Mouse (Mus musculus): ENCODE data around the gene Mark1. TPM values are rescaled to one million over a fixed set of nuclear protein-coding genes. Genes with fewer than 3 reads are reported as not detected.

The Mark1 gene
- polyA plus RNA-seq, 1 experiment from 2014 or later = 13.0 TPM

DNA sequence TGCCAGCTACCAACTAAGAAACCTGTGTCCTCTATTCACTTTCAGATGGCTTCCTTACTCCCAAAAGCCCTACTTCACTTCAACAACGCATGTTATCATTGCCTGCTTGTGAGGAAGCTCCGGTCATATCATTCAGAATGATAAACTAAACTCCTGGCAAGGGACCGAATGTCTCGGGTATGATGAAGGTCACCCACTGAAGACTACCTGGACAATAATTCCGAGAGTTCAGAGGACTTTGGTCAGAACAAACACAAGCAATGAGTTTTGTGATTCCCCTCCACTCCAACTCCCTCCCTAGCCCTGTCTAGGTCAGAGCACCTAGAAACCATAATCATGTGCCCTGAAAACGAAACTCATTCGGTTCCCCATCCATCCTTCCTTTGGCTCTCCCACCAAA lies 117.5 kb downstream of the Mark1 start:
- Histone ChIP-seq H3K4me2 (replicated peaks) (0 out of 2 replicates have a peak overlapping the region, but pooled peaks have one; percentile 73), H3K27me3 (peaks cover 43% of the 10 kb centered on the region), H3K4me3 (replicated peaks) (no peak overlapping the region; the same call in 1 of the 2 replicates), H3K4me1 (replicated peaks) (peaks cover 9% of the 10 kb centered on the region), H3K27ac (no peak overlapping the region), H3K9me3 (no peaks in the 10 kb centered on the region), H3K9ac (replicated peaks) (no peak overlapping the region), H3K36me3 (no peaks in the 10 kb centered on the region)
- 69% methylated on average over 7 of the region's 7 CpGs for WGBS
- ATAC-seq = no peak

DNA sequence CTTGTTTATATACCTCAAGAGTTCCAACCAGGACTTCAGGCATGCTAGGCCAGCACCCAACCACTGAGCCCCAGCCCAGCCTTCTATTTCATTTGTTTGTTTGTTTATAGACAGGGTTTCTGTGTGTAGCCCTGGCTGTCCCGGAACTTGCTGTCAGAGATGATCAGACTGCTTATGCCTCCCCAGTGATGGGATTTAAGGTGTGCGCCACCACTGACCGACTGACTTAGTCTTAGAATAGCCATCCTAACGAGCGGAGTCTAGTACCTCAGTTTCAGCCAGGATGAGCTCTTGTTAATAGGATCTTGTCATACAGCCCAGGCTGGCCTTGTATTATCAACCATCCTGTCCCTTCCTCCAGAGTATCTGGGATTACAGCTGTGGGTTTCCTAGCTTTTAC lies 118.2 kb downstream of the Mark1 start:
- H3K4me3 ChIP-seq (replicated peaks) = no peak overlapping the region
- H3K9me3 ChIP-seq = no peaks in the 10 kb centered on the region
- H3K4me2 ChIP-seq (replicated peaks) = 0 out of 2 replicates have a peak overlapping the region, but pooled peaks have one; percentile 1
- H3K36me3 ChIP-seq = no peaks in the 10 kb centered on the region
- no peak overlapping the region for H3K27ac ChIP-seq
- H3K9ac ChIP-seq (replicated peaks) = no peak overlapping the region
- H3K27me3 ChIP-seq = peaks cover 43% of the 10 kb centered on the region
- ATAC-seq = no peak
- WGBS = 85% methylated on average over 5 of the region's 5 CpGs
- H3K4me1 ChIP-seq (replicated peaks) = peaks cover 9% of the 10 kb centered on the region

DNA sequence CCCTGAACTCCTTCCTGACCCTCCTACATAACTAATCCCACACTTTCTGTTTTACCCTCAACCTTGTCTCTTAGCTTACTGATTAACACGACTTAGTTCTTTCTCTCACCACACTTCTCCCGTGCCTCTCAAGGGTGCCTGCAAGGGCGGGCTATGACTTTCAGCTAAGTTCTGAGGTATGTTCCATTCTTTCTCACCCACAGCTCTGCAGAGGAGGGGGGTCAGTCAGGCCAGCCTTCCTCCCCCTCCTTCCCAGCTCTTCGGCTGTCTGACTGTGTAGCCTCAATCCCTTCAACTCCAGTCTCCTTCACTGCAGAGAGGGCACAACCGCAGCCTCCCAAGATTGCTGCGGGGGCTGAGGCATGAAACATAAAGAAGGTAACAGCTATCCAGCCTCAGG lies 120.5 kb downstream of the Mark1 start:
- H3K4me3 ChIP-seq (replicated peaks) = no peak overlapping the region
- no peaks in the 10 kb centered on the region for H3K9me3 ChIP-seq
- H3K36me3 ChIP-seq = no peaks in the 10 kb centered on the region
- H3K9ac ChIP-seq (replicated peaks) = no peak overlapping the region
- H3K27me3 ChIP-seq = peaks cover 33% of the 10 kb centered on the region
- no peak for ATAC-seq
- H3K4me1 ChIP-seq (replicated peaks) = peaks cover 9% of the 10 kb centered on the region
- H3K4me2 ChIP-seq (replicated peaks) = no peak overlapping the region
- H3K27ac ChIP-seq = no peak overlapping the region
- WGBS = 80% methylated on average over 6 of the region's 6 CpGs

DNA sequence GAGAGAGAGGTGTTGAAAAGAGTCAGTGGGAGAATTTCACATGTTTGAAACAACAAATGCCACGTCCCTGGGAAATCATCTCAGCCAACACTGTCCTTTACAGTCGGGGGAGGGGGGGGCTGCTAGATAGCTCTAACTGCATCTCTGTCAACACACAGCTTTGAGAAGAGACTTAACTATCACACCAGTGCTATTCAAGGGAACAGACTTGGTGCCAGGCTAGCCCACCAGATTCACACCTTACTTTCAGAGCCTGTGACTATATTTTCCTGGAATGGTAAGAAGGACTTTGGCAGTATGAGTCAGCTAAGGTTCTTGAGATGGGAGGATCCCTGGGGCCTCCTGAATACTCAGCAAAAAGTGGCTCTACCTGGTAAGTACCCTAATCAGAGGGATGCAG lies 122.1 kb downstream of the Mark1 start:
- H3K4me2 ChIP-seq (replicated peaks) = no peak overlapping the region
- H3K4me3 ChIP-seq (replicated peaks) = no peak overlapping the region
- no peaks in the 10 kb centered on the region for H3K36me3 ChIP-seq
- 84% methylated on average over 2 of the region's 2 CpGs for WGBS
- no peaks in the 10 kb centered on the region for H3K9me3 ChIP-seq
- peaks cover 1% of the 10 kb centered on the region for H3K4me1 ChIP-seq (replicated peaks)
- H3K27ac ChIP-seq = no peak overlapping the region
- ATAC-seq = no peak
- no peak overlapping the region for H3K9ac ChIP-seq (replicated peaks)
- peaks cover 23% of the 10 kb centered on the region for H3K27me3 ChIP-seq

DNA sequence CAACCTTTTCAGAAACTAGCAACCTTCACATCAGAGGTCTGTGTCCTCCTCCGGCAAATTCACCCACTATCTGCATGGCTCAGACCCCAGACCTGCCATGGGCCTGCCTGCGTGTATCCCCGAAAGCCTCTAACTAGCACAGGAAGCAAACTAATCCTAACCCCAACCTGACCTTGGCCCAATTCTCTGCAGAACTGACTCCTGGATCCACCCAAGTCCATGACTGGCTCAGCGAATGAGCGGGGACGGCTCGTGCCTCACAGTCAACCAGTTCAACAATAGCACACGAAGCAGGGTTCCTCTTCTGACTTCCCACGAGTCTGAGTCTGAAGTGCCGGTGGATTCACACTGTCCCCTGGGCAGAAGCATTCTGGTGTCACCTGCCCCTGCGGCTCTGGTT lies 125.5 kb downstream of the Mark1 start:
- no peak overlapping the region for H3K27ac ChIP-seq
- H3K4me2 ChIP-seq (replicated peaks) = no peak overlapping the region
- H3K9ac ChIP-seq (replicated peaks) = no peak overlapping the region
- H3K4me1 ChIP-seq (replicated peaks) = no peaks in the 10 kb centered on the region
- WGBS = 84% methylated on average over 11 of the region's 11 CpGs
- no peak overlapping the region for H3K4me3 ChIP-seq (replicated peaks)
- no peaks in the 10 kb centered on the region for H3K36me3 ChIP-seq
- peaks cover 7% of the 10 kb centered on the region for H3K27me3 ChIP-seq
- no peaks in the 10 kb centered on the region for H3K9me3 ChIP-seq
- ATAC-seq = no peak

DNA sequence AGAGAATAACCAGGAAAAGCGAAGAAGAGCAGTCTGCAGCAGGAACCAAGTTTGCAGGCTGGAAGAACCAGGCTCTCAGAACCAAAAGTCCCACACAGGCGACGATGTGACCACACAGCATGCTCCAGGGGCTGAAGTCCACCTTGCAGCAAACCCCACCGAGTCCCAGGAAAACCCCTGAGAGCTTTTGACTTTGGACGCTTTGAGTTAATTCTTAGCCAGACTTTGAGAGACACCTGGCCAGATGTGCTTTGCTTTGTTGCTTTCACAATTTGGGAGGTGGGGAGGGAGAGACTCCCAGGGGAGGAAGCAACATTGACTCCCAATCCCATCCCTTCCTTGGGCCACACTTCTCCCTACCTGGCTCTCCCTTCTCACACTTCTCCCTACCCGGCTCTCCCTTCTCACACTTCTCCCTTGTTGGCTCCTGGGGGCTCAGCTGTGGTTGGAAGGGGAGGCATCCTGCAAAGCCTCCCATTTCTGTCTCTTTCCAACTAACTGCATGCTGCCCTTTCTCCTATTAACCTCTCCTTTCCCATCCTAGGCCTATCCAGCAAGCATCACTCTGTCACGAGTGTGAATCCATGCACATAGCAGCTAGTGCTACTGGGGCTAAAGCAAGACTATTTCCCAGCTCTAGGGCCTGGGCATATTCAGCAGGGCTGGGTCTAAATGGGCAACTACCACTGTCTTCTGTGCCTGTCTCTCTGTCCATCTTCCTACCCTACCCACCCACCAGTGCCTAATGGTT lies 127.1 kb downstream of the Mark1 start:
- no peak for ATAC-seq
- Histone ChIP-seq H3K36me3 (no peaks in the 10 kb centered on the region), H3K4me2 (replicated peaks) (no peak overlapping the region), H3K9me3 (no peaks in the 10 kb centered on the region), H3K27ac (no peak overlapping the region), H3K27me3 (peaks cover 19% of the 10 kb centered on the region), H3K9ac (replicated peaks) (no peak overlapping the region), H3K4me1 (replicated peaks) (no peaks in the 10 kb centered on the region), H3K4me3 (replicated peaks) (no peak overlapping the region)
- 81% methylated on average over 7 of the region's 7 CpGs for WGBS

DNA sequence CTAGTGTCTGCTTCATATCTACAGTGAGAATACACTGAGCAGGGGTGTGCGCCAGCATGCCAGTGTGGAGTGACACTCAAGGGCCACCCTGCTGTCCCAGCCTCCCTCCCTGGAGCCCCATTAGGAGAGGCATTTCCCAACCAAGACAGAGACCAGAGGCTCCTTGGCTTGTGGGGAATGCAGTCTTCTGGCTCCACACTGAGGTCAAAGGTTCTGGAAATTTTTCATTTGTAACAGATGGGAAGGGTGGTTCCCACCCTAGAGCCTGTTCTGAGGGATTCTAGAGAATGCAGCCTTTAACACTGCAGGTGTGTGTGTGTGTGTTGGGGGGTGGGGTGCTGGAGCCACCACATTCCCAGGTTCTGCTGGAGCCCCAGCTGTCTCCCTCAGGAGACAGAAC lies 127.9 kb downstream of the Mark1 start:
- 96% methylated on average over 1 of the region's 1 CpGs for WGBS
- no peak overlapping the region for H3K27ac ChIP-seq
- H3K4me2 ChIP-seq (replicated peaks) = no peak overlapping the region
- H3K4me3 ChIP-seq (replicated peaks) = no peak overlapping the region
- ATAC-seq = no peak
- no peaks in the 10 kb centered on the region for H3K9me3 ChIP-seq
- peaks cover 24% of the 10 kb centered on the region for H3K27me3 ChIP-seq
- H3K9ac ChIP-seq (replicated peaks) = no peak overlapping the region
- H3K36me3 ChIP-seq = no peaks in the 10 kb centered on the region
- H3K4me1 ChIP-seq (replicated peaks) = no peaks in the 10 kb centered on the region

DNA sequence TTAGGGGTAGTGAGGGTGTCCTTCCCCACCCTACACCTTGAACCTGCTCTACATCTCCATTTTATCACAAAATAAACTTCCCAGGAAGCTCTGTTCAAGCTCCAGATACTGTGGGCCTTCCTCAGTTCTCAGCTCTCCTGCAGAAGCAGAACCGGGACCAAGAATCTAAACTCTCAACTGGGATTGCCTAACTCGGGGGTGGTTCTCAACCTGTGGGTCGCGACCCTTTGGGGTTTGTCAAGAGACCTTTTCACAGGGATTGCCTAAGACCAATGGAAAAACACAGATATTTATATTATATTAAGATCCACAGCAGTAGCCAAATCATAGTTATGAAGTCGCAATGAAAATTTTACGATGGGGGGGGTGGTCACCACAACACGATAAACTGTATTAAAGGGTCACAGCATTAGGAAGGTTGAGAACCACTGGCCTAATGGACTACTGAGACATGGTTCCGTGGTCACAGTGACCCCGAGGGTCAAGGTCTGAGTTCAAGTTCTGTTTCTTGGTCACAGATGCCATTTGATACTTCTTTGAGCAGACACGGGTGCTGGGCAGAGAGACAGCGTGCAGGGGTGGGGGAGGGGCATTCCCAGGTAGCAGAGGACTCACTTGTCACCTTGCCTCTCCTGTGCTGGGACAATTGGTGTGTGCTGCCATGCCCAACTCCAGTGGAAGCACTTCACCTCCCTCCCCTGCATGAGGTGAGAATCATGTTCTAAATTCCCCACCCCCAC lies 128.6 kb downstream of the Mark1 start:
- no peaks in the 10 kb centered on the region for H3K36me3 ChIP-seq
- no peak overlapping the region for H3K4me2 ChIP-seq (replicated peaks)
- H3K4me3 ChIP-seq (replicated peaks) = no peak overlapping the region
- 88% methylated on average over 11 of the region's 11 CpGs for WGBS
- H3K27me3 ChIP-seq = peaks cover 29% of the 10 kb centered on the region
- no peaks in the 10 kb centered on the region for H3K4me1 ChIP-seq (replicated peaks)
- no peak for ATAC-seq
- H3K9me3 ChIP-seq = no peaks in the 10 kb centered on the region
- no peak overlapping the region for H3K27ac ChIP-seq
- no peak overlapping the region for H3K9ac ChIP-seq (replicated peaks)

DNA sequence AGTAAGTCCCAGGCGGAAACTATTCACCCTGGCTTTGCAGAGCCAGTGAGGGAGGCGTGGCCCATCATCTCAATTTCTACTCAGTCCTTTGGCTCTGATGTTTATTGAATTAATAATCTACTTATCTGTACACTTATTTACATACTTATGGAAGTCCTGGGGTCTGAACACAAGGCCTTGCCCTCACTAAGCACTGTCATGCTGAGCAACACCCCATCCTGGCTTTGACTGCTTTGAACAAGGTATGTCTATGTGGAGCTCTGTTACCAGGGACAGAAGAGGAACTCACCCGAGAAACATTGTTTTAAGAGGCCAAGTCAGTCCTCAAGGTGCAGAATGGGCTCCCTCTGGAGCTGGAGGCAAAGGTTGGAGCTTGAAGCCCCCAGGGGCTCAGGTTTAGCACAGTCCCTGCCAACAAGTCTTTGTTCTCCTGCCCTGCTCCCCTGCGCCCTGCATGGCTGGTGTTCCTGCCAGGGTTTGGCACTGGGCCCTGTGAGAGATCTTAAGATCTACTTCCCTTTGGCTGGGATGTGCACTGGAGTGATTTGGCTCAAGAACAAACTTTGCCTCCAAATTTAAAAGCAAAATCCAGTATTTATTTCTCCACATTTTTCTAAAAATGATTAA lies 129.3 kb downstream of the Mark1 start:
- Histone ChIP-seq H3K4me3 (replicated peaks) (no peak overlapping the region), H3K27ac (no peak overlapping the region), H3K27me3 (peaks cover 29% of the 10 kb centered on the region), H3K4me2 (replicated peaks) (no peak overlapping the region), H3K9ac (replicated peaks) (no peak overlapping the region), H3K36me3 (no peaks in the 10 kb centered on the region), H3K9me3 (no peaks in the 10 kb centered on the region), H3K4me1 (replicated peaks) (no peaks in the 10 kb centered on the region)
- 40% methylated on average over 4 of the region's 4 CpGs for WGBS
- no peak for ATAC-seq

DNA sequence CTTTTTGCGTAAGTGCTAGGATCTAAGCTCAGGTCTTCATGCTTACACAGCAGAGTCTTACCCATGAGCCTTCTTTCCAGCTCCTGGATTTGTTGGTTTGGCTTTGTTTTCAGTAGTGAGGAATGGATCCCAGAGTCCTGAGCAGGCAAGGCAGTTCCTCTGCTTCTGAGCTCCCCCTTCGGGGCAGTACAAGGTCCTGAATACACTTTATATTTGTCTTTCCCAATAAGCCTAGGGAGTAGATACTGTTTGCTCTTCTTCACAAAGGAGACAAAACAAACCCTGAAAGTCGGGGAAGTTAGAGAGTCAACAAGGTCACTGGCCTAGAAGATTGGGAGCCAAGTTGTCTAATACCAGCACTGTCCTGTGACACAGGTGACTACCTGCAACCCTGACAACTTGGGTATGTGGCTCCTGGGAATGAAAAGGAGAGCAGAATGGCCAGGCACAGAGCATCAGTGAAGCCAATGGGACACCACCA lies 131.7 kb downstream of the Mark1 start:
- 79% methylated on average over 3 of the region's 3 CpGs for whole genome bisulfite sequencing
- ATAC-seq = no peak
- H3K4me3 ChIP-seq (replicated peaks) = no peak overlapping the region
- H3K9me3 ChIP-seq = no peaks in the 10 kb centered on the region
- H3K36me3 ChIP-seq = no peaks in the 10 kb centered on the region
- no peak overlapping the region for H3K4me2 ChIP-seq (replicated peaks)
- H3K27ac ChIP-seq = no peak overlapping the region
- H3K4me1 ChIP-seq (replicated peaks) = peaks cover 4% of the 10 kb centered on the region; the same call in 1 of the 2 replicates
- H3K27me3 ChIP-seq = peaks cover 28% of the 10 kb centered on the region
- no peak overlapping the region for H3K9ac ChIP-seq (replicated peaks)

DNA sequence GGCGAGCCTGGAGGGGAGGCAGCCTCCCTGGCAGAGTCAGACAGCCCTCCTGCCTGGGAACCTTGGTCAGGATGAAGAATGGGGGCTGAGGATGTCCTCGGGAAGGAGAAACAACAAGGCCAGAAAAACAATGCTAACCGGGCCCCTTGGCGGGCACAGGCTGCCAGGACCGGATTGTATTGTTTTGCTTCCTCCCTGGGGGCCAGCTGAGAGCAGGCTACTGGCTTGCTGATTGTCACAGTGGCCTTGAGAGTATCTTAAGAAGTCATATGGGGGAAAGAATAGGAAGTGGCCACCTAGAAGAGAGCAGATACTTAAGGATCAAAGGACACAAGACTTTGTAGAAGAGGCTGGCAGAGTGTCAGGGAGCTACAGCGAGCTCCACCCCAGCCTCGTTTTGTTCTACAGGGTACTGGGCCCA lies 135.0 kb downstream of the Mark1 start:
- 21% methylated on average over 7 of the region's 7 CpGs for WGBS

DNA sequence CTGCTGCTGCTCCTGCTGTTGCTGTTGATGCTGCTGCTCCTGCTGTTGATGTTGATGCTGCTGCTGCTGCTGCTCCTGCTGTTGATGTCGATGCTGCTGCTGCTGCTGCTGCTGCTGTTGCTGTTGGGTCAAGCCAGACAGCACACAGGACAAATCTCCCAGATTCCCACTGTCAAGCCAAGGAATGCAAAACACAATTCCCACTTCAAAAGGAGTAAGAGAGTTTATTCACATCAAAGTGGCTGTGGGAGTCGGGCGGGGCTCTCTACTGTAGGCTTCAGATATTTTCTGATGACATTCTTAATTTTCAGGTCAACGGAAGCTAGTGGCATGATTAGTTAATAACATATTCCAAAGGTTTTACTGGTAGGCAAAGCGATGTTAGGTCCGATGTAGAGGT lies 136.7 kb downstream of the Mark1 start:
- WGBS = 91% methylated on average over 6 of the region's 6 CpGs
- no peak for ATAC-seq
- Histone ChIP-seq H3K9ac (replicated peaks) (no peak overlapping the region), H3K9me3 (no peaks in the 10 kb centered on the region), H3K27ac (no peak overlapping the region), H3K4me1 (replicated peaks) (peaks cover 4% of the 10 kb centered on the region; the same call in 1 of the 2 replicates), H3K27me3 (peaks cover 13% of the 10 kb centered on the region), H3K36me3 (no peaks in the 10 kb centered on the region), H3K4me2 (replicated peaks) (no peak overlapping the region), H3K4me3 (replicated peaks) (no peak overlapping the region)

More for the DNA sequence above, 135.0 kb downstream of the Mark1 start:
- Histone ChIP-seq H3K27me3 (peaks cover 22% of the 10 kb centered on the region), H3K4me1 (replicated peaks) (peaks cover 4% of the 10 kb centered on the region; the same call in 1 of the 2 replicates), H3K4me3 (replicated peaks) (no peak overlapping the region), H3K9me3 (no peaks in the 10 kb centered on the region), H3K4me2 (replicated peaks) (no peak overlapping the region), H3K27ac (no peak overlapping the region), H3K36me3 (no peaks in the 10 kb centered on the region), H3K9ac (replicated peaks) (no peak overlapping the region)
- no peak for ATAC-seq
